Mouse (Mus musculus) mature B cell (primary cell): Measurements from ENCODE around the gene Tpgs1.
"Not testable (repeated sequence)": the region's sequence is repeated elsewhere in the genome, so short reads cannot be mapped to it uniquely, and the experiment has no call there.

Experiments
- in situ Hi-C: fragments of 300-500 bp; cut with MboI; formaldehyde crosslinking; loops from 2 replicates; pipeline ENCODE4 v1.14.3; 2019

Gene Tpgs1

GRCm38 (mm10) chr10:79691986-79692548, 22.9 kb downstream of the Tpgs1 start:
- in situ Hi-C loops, result no loop called here

GRCm38 (mm10) chr10:79693580-79694378, 24.6 kb downstream of the Tpgs1 start:
- in situ Hi-C loops, result no loop called here

GRCm38 (mm10) chr10:79694379-79694655, 25.1 kb downstream of the Tpgs1 start:
- in situ Hi-C loops, result no loop called here

- in situ Hi-C loops, result no loop called here
These were observed 26.3 kb downstream of the Tpgs1 start for GRCm38 (mm10) chr10:79695231-79696128.

- in situ Hi-C loops, result no loop called here
These were observed 27.0 kb downstream of the Tpgs1 start for GRCm38 (mm10) chr10:79696129-79696651.

GRCm38 (mm10) chr10:79697916-79698315, 28.7 kb downstream of the Tpgs1 start:
- in situ Hi-C loops, result no loop called here

- in situ Hi-C loops, result no loop called here
These were observed 29.3 kb downstream of the Tpgs1 start for GRCm38 (mm10) chr10:79698459-79698858.

- in situ Hi-C loops, result no loop called here
These were observed 31.5 kb downstream of the Tpgs1 start for GRCm38 (mm10) chr10:79700676-79701075.

GRCm38 (mm10) chr10:79701443-79702129, 32.4 kb downstream of the Tpgs1 start:
- in situ Hi-C loops, result no loop called here

DNA sequence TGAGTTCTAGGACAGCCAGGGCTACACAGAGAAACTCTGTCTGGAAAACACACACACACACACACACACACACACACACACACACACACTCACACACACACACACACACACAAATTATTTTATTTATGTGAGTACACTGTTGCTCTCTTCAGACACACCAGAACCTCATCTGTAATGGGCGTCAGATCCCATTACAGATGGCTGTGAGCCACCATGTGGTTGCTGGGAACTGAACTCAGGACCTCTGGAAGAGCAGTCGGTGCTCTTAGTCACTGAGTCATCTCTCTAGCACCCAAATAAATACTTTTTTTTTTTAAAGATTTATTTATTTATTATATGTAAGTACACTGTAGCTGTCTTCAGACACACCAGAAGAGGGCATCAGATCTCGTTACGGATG, 33.8 kb downstream of the Tpgs1 start:
- in situ Hi-C loops, result not testable (repeated sequence)

GRCm38 (mm10) chr10:79703541-79703940, 34.4 kb downstream of the Tpgs1 start:
- in situ Hi-C loops, result no loop called here

DNA sequence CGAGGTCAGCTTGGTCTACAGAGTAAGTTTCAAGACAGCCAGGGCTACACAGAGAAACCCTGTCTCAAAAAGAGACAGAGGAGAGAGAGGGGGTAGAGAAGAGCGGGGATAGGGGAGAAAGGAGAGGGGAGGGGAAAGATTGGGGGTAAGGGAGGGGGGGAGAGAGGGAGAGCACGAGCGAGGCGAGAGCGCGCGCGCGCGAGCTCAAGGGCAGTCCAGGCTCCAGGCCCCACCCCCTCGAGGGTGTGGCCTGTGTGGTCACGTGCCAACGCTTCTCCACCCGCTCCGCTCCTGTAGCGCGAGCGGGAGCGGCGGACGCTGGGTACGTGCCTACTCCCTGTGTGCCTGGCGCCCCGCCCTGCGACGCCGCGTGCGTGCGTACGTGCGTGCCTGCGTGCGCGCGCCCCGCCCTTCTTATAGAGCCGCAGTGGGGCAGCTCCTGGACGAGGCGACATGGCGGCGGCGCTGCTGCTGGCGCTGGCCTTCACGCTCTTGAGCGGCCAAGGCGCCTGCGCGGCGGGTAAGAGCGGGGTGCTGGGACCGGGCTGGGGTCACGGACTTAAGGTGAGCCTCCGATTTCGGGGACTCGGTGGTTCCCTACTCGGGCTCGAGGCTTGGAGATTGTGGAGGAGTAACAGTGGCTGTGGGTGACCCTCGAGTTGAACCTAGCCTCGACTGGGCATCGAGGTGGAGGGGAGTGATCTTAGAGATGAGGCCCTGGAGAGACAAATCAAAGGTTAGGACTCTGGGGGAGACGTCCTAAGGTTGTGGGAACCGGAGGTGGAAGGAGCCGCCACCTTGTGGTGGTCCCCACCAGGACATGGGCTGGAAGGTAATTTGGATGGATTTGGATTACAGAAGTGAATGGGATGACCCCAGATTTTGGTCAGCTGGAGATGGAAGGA, 35.1 kb downstream of the Tpgs1 start, which contains the start of gene Bsg:
Bsg (plus strand) TSS at position 427 of the 905 bp plus-strand sequence.
- in situ Hi-C loops, result no loop called here

GRCm38 (mm10) chr10:79704970-79705360, 35.8 kb downstream of the Tpgs1 start:
- in situ Hi-C loops, result no loop called here

DNA sequence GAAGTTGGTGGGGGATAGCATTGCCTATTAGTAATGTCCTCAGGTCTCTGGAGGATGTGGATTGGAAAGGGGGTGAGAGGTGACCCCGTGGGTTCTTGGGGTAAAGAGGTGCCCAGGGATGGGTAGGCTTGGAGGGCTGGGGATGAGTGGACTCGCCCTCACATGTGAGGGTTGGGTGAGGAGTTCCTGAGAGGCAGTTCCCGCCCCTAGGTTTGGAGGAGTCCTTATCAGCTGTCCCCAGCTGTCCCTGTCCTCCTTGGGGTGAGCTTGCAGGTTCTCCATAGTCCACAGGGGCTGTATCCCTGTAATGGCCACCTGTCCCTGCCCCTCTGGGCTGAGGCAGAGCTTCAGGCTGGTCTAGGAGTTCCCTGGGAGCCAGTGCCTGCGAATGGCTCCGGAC, 36.8 kb downstream of the Tpgs1 start:
- in situ Hi-C loops, result no loop called here

DNA sequence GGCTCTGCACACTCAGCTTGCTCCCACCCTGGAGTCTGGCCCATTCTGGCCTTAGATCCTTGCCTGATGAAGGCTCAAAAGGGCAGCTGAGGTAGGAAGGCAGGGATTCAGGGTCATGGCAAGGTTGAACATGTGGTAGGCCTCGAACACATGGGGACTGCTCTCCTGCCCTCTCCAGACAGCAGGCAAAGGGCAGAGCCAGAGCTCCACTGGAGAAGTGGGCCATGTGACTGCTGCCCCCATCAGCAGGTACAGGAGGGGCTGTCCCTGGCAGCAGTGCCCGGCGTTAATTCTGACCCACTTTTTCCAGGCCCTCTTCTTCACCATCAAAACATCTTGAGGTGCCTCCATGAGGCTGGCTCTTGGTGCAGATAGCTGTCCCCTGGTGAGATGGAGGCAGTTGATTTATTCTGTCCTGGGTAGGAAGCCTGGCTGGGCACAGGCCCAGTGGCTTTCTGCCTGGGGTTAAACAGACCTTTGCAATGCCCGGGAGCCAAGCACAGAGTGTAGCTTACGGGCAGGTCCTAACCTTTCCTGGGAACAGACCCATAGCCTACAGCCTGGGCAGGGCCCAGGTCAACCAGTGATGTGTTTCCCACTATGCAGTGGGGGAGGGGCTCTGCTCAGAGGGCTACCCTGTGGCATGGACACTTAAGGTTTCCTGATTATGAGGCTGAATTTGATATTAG, 37.4 kb downstream of the Tpgs1 start:
- in situ Hi-C loops, result no loop called here

GRCm38 (mm10) chr10:79707162-79707561, 38.0 kb downstream of the Tpgs1 start:
- in situ Hi-C loops, result no loop called here

DNA sequence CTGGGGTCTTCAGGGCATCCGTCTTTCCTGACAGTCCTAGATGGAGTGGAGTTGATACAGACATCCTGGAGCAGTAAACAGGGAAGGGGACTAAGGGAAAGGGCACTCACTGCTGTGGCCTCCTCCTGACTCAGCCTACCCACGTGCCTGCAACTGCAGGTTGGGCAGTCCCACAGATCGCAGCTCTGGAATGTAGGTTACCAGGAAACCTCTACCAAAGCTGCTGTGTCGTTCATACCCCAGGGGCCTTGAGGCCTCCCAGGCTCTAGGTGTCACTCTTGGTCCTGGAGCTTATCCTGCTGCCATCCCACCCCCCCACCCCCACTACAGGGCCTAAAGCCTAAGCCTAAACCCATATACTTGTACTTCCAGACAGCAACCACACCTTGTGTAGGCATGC, 38.6 kb downstream of the Tpgs1 start:
- in situ Hi-C loops, result no loop called here

DNA sequence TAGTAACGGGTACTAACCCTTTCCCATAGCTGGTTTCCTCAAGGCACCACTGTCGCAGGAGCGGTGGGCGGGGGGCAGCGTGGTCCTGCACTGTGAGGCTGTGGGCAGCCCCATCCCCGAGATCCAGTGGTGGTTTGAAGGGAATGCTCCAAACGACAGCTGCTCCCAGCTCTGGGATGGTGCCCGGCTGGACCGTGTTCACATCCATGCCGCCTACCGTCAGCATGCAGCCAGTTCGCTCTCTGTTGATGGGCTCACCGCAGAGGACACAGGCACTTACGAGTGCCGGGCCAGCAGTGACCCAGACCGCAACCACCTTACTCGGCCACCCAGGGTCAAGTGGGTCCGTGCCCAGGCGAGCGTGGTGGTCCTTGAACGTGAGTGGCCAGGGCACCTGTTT, 39.5 kb downstream of the Tpgs1 start:
- in situ Hi-C loops, result no loop called here

DNA sequence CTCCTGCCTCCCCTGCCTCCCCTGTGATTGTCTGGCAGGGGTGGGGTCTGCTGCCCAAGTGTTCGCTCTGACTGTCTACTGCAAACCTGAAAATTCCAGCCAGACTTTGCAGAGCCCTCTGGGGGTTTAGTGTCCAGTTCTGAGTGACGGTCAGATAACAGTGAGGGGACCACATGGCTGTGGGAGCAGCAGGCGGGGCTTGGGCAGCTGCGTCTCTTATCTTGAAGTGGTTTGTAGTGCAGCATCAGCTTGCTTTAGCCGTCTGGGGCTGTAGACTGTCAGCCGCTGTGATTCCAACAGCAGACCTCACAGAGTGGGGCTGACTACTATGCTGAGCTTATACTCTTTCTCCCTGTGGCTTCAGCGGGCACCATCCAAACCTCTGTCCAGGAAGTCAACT, 40.1 kb downstream of the Tpgs1 start:
- in situ Hi-C loops, result no loop called here

- in situ Hi-C loops, result no loop called here
These were observed 42.9 kb downstream of the Tpgs1 start for GRCm38 (mm10) chr10:79712029-79712428.
